Mouse (Mus musculus): ENCODE measurements around the gene 1700034J05Rik. TPM values are rescaled to one million over a fixed set of nuclear protein-coding genes. Genes with fewer than 3 reads are reported as not detected.

Gene 1700034J05Rik
- polyA plus RNA-seq, 1 experiment: not detected

DNA sequence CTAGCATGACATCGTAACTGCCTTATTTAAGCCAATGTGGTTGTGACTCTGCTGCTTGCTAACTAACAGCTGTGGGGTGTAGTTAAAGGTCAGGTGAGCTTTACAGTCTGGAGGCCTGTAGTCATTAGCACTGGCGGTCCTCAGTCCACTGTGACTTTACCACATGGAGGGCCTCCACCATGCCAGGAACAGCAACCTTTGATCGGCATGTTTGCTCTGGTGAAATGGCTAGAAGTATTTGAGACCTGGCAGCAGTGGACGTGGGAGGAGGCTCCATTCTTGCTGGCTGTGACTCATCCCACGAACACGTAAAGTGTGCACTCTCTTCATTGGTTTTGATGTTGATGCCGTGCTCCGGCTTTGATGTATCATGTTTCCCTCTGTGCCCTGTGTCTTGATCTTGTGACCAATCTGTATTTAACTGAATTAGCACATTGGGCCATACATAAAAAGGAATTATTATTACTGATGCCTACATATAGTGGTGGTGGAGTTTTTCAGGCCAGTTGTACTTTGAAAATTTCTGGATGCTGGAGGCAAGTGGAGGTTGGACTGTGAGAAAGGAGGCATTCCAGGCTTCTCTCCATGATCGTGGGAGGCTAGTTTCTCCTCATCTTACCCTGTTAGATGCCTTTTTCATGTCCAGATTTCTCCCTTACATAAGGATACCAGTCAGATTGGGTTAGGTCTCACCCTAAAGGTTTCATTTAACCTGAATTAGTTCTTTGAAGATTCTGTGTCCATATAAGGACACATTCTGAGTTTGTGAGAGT, 5.9 kb upstream of the 1700034J05Rik start:
- Histone ChIP-seq H3K27ac (ENCODE audit: control insufficient read depth, insufficient read depth, low read length) (no peak overlapping the region), H3K4me3 (ENCODE audit: control insufficient read depth, insufficient read depth, low read length) (no peak overlapping the region), H3K27me3 (ENCODE audit: control insufficient read depth, insufficient read depth, low read length) (no peaks in the 10 kb centered on the region), H3K4me1 (replicated peaks; ENCODE audit: control insufficient read depth, insufficient read depth, low read length) (no peaks in the 10 kb centered on the region), H3K36me3 (ENCODE audit: control insufficient read depth, insufficient read depth, low read length) (no peaks in the 10 kb centered on the region)
- WGBS: 89% methylated on average over 9 of the region's 9 CpGs
- TF ChIP-seq CTCF (IDR thresholded peaks at IDR 0.05; ENCODE audit: borderline replicate concordance, control insufficient read depth, extremely low read depth, insufficient read depth, low read length, poor library complexity): no peak
- TF ChIP-seq POLR2A (IDR thresholded peaks at IDR 0.05; ENCODE audit: control insufficient read depth, extremely low read depth, insufficient read depth, low read length, poor library complexity): no peak
- no peak for DNase-seq

- Histone ChIP-seq H3K4me3 (ENCODE audit: control insufficient read depth, insufficient read depth, low read length) (no peak overlapping the region), H3K36me3 (ENCODE audit: control insufficient read depth, insufficient read depth, low read length) (no peaks in the 10 kb centered on the region), H3K27me3 (ENCODE audit: control insufficient read depth, insufficient read depth, low read length) (no peaks in the 10 kb centered on the region), H3K27ac (ENCODE audit: control insufficient read depth, insufficient read depth, low read length) (no peak overlapping the region), H3K4me1 (replicated peaks; ENCODE audit: control insufficient read depth, insufficient read depth, low read length) (no peaks in the 10 kb centered on the region)
- WGBS: 85% methylated on average over 1 of the region's 1 CpGs
- no peak for TF ChIP-seq POLR2A (IDR thresholded peaks at IDR 0.05; ENCODE audit: control insufficient read depth, extremely low read depth, insufficient read depth, low read length, poor library complexity)
- no peak for TF ChIP-seq CTCF (IDR thresholded peaks at IDR 0.05; ENCODE audit: borderline replicate concordance, control insufficient read depth, extremely low read depth, insufficient read depth, low read length, poor library complexity)
- no peak for DNase-seq
Measured at GRCm38 (mm10) chr6:146958694-146959093, 4.5 kb upstream of the 1700034J05Rik start.

GRCm38 (mm10) chr6:146956961-146957360, 2.7 kb upstream of the 1700034J05Rik start:
- no peaks in the 10 kb centered on the region for H3K36me3 ChIP-seq (ENCODE audit: control insufficient read depth, insufficient read depth, low read length)
- no peak for TF ChIP-seq CTCF (IDR thresholded peaks at IDR 0.05; ENCODE audit: borderline replicate concordance, control insufficient read depth, extremely low read depth, insufficient read depth, low read length, poor library complexity)
- no peaks in the 10 kb centered on the region for H3K27me3 ChIP-seq (ENCODE audit: control insufficient read depth, insufficient read depth, low read length)
- 94% methylated on average over 1 of the region's 1 CpGs for WGBS
- no peak overlapping the region for H3K4me3 ChIP-seq (ENCODE audit: control insufficient read depth, insufficient read depth, low read length)
- DNase-seq: no peak
- H3K4me1 ChIP-seq (replicated peaks; ENCODE audit: control insufficient read depth, insufficient read depth, low read length): no peaks in the 10 kb centered on the region
- H3K27ac ChIP-seq (ENCODE audit: control insufficient read depth, insufficient read depth, low read length): no peak overlapping the region

GRCm38 (mm10) chr6:146955896-146956295, 1.7 kb upstream of the 1700034J05Rik start:
- H3K27me3 ChIP-seq (ENCODE audit: control insufficient read depth, insufficient read depth, low read length): no peaks in the 10 kb centered on the region
- H3K4me1 ChIP-seq (replicated peaks; ENCODE audit: control insufficient read depth, insufficient read depth, low read length): no peaks in the 10 kb centered on the region
- no peak overlapping the region for H3K27ac ChIP-seq (ENCODE audit: control insufficient read depth, insufficient read depth, low read length)
- WGBS: 81% methylated on average over 12 of the region's 12 CpGs
- H3K4me3 ChIP-seq (ENCODE audit: control insufficient read depth, insufficient read depth, low read length): no peak overlapping the region
- TF ChIP-seq POLR2A (IDR thresholded peaks at IDR 0.05; ENCODE audit: control insufficient read depth, extremely low read depth, insufficient read depth, low read length, poor library complexity) (no peak), CTCF (IDR thresholded peaks at IDR 0.05; ENCODE audit: borderline replicate concordance, control insufficient read depth, extremely low read depth, insufficient read depth, low read length, poor library complexity) (no peak)
- no peaks in the 10 kb centered on the region for H3K36me3 ChIP-seq (ENCODE audit: control insufficient read depth, insufficient read depth, low read length)
- DNase-seq: no peak

- no peaks in the 10 kb centered on the region for H3K36me3 ChIP-seq (ENCODE audit: control insufficient read depth, insufficient read depth, low read length)
- H3K27ac ChIP-seq (ENCODE audit: control insufficient read depth, insufficient read depth, low read length): no peak overlapping the region
- H3K4me1 ChIP-seq (replicated peaks; ENCODE audit: control insufficient read depth, insufficient read depth, low read length): no peaks in the 10 kb centered on the region
- DNase-seq: no peak
- WGBS: 85% methylated on average over 1 of the region's 1 CpGs
- H3K27me3 ChIP-seq (ENCODE audit: control insufficient read depth, insufficient read depth, low read length): no peaks in the 10 kb centered on the region
- no peak for TF ChIP-seq CTCF (IDR thresholded peaks at IDR 0.05; ENCODE audit: borderline replicate concordance, control insufficient read depth, extremely low read depth, insufficient read depth, low read length, poor library complexity)
- TF ChIP-seq POLR2A (IDR thresholded peaks at IDR 0.05; ENCODE audit: control insufficient read depth, extremely low read depth, insufficient read depth, low read length, poor library complexity): no peak
- H3K4me3 ChIP-seq (ENCODE audit: control insufficient read depth, insufficient read depth, low read length): no peak overlapping the region
Measured at GRCm38 (mm10) chr6:146955475-146955874, 1.3 kb upstream of the 1700034J05Rik start.

DNA sequence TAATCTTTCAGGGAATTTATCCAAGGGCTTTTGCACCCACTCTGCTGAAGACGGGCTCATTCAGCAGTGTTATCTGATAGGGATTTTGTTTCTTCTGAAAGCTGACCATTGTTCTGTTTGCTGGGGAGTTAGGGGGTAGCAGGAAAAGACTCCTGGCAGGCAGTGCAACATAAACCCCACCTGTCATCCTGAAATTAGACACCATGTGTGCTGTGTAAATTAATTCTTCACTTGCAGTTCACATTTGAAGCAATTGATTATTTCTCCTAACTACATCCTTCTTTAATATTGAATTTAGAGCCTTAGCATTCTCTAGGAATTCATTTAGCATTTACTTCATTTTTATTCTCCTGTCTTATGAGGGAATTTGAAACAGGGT, 3.8 kb downstream of the 1700034J05Rik start:
- Histone ChIP-seq H3K36me3 (ENCODE audit: control insufficient read depth, insufficient read depth, low read length) (no peaks in the 10 kb centered on the region), H3K4me1 (replicated peaks; ENCODE audit: control insufficient read depth, insufficient read depth, low read length) (no peaks in the 10 kb centered on the region; the same call in 1 of the 2 replicates)

More for the DNA sequence above, 3.8 kb downstream of the 1700034J05Rik start:
- WGBS: 86% methylated on average over 1 of the region's 1 CpGs
- TF ChIP-seq CTCF (IDR thresholded peaks at IDR 0.05; ENCODE audit: borderline replicate concordance, control insufficient read depth, extremely low read depth, insufficient read depth, low read length, poor library complexity): no peak
- TF ChIP-seq POLR2A (IDR thresholded peaks at IDR 0.05; ENCODE audit: control insufficient read depth, extremely low read depth, insufficient read depth, low read length, poor library complexity): no peak
- Histone ChIP-seq H3K27me3 (ENCODE audit: control insufficient read depth, insufficient read depth, low read length) (no peaks in the 10 kb centered on the region), H3K4me3 (ENCODE audit: control insufficient read depth, insufficient read depth, low read length) (no peak overlapping the region), H3K27ac (ENCODE audit: control insufficient read depth, insufficient read depth, low read length) (no peak overlapping the region)
- DNase-seq: no peak

Measured in thymus, adult 2 months (tissue).